Mouse (Mus musculus) thymus, adult 2 months (tissue): Measurements from ENCODE around the gene Hist1h4d. TPM values are rescaled to one million over a fixed set of nuclear protein-coding genes. Genes with fewer than 3 reads are reported as not detected.
A peak's percentile ranks its signal among the peaks of the same experiment; 100 is the strongest.
"Not testable (repeated sequence)": the region's sequence is repeated elsewhere in the genome, so short reads cannot be mapped to it uniquely, and the experiment has no call there.

Experiments
- DNase-seq: peaks from one replicate; pipeline ENCODE4 v3.0.0; 2021
- H3K27ac ChIP-seq: fragments of 200-500 bp; 2 replicates; pipeline ENCODE4 v1.5.1; 2012; ENCODE audit warnings: low read length, control low read depth; ENCODE audit not compliant: control insufficient read depth, insufficient read depth
- H3K27me3 ChIP-seq: fragments of 200-500 bp; 2 replicates; pipeline ENCODE4 v1.6.1; 2012; ENCODE audit warnings: mild to moderate bottlenecking, low read length, moderate library complexity, mixed read lengths; ENCODE audit not compliant: control insufficient read depth, insufficient read depth
- H3K36me3 ChIP-seq: fragments of 200-500 bp; 2 replicates; pipeline ENCODE4 v1.6.1; 2012; ENCODE audit warnings: mild to moderate bottlenecking, low read length, moderate library complexity; ENCODE audit not compliant: control insufficient read depth, insufficient read depth
- H3K4me1 ChIP-seq: fragments of 200-500 bp; replicated peaks from 2 replicates; pipeline ENCODE4 v1.6.1; 2012; ENCODE audit warnings: low read length; ENCODE audit not compliant: control insufficient read depth, insufficient read depth
- H3K4me3 ChIP-seq: fragments of 200-500 bp; 2 replicates; pipeline ENCODE4 v1.5.1; 2012; ENCODE audit warnings: mild to moderate bottlenecking, low read length, control low read depth, moderate library complexity; ENCODE audit not compliant: control insufficient read depth, insufficient read depth
- CTCF ChIP-seq: fragments of 200-500 bp; IDR thresholded peaks from 2 replicates; pipeline ENCODE4 v1.5.1; 2012; ENCODE audit warnings: mild to moderate bottlenecking, control low read depth, low read length, moderate library complexity, borderline replicate concordance; ENCODE audit not compliant: control insufficient read depth, poor library complexity, insufficient read depth; ENCODE audit errors: extremely low read depth
- POLR2A ChIP-seq: fragments of 200-500 bp; IDR thresholded peaks from 2 replicates; pipeline ENCODE4 v1.6.1; 2012; ENCODE audit warnings: mild to moderate bottlenecking, low read length, control low read depth, moderate library complexity; ENCODE audit not compliant: control insufficient read depth, poor library complexity, insufficient read depth; ENCODE audit errors: extremely low read depth
- WGBS: fragments of 180-500 bp; shearing (Covaris S2); methylation state at CpG from one replicate; pipeline ENCODE4 v1.1.7; 2018; 5-methylcytosine and 5-hydroxymethylcytosine counted together
- polyA plus RNA-seq: library from polyadenylated mRNA; depleted of rRNA; stranded (reverse); fragments of >200 nt; gene quantifications from 2 replicates; pipeline ENCODE4 v1.2.3, GENCODE M21; 2012

Gene Hist1h4d
- polyA plus RNA-seq, 1 experiment, result 115 TPM

- 0% methylated on average over 21 of the region's 21 CpGs for WGBS
- no peaks in the 10 kb centered on the region for H3K36me3 ChIP-seq
- DNase-seq, result peak; percentile 71
- H3K27me3 ChIP-seq, result no peaks in the 10 kb centered on the region
- TF ChIP-seq CTCF, result no peak
- TF ChIP-seq POLR2A, result no peak
- peaks cover 11% of the 10 kb centered on the region for H3K4me1 ChIP-seq
- peak overlapping the region; percentile 62 for H3K4me3 ChIP-seq
- peak overlapping the region; percentile 99 for H3K27ac ChIP-seq
These were observed 3.6 kb downstream of the Hist1h4d start for GRCm38 (mm10) chr13:23585029-23585441.

GRCm38 (mm10) chr13:23585442-23586098 lies 4.2 kb downstream of the Hist1h4d start:
- DNase-seq, result peak; percentile 75
- H3K27me3 ChIP-seq, H3K36me3 ChIP-seq: not testable (repeated sequence)
- Histone ChIP-seq H3K4me3 (peak overlapping the region; percentile 62), H3K4me1 (peaks cover 11% of the 10 kb centered on the region), H3K27ac (peak overlapping the region; percentile 99)
- peak; percentile 86 for TF ChIP-seq POLR2A
- under 1% methylated on average over 34 of the region's 36 CpGs for WGBS

- 4% methylated on average over 22 of the region's 22 CpGs for WGBS
- no peak for DNase-seq
- H3K27me3 ChIP-seq, result no peaks in the 10 kb centered on the region
- H3K4me3 ChIP-seq, result 0 out of 2 replicates have a peak overlapping the region, but pooled peaks have one; percentile 5
- H3K4me1 ChIP-seq, result peaks cover 11% of the 10 kb centered on the region
- peak overlapping the region; percentile 42 for H3K27ac ChIP-seq
- no peaks in the 10 kb centered on the region for H3K36me3 ChIP-seq
- no peak for TF ChIP-seq CTCF
- no peak for TF ChIP-seq POLR2A
These were observed 4.9 kb downstream of the Hist1h4d start for GRCm38 (mm10) chr13:23586099-23586939.

GRCm38 (mm10) chr13:23586940-23587225 lies 5.5 kb downstream of the Hist1h4d start:
- Histone ChIP-seq H3K36me3 (no peaks in the 10 kb centered on the region), H3K4me3 (no peak overlapping the region), H3K27ac (peak overlapping the region; percentile 42; the same call in 1 of the 2 replicates), H3K4me1 (peaks cover 8% of the 10 kb centered on the region), H3K27me3 (no peaks in the 10 kb centered on the region)
- 4% methylated on average over 1 of the region's 1 CpGs for WGBS
- TF ChIP-seq CTCF (no peak), POLR2A (no peak)
- DNase-seq, result no peak

- no peaks in the 10 kb centered on the region for H3K36me3 ChIP-seq
- no peaks in the 10 kb centered on the region for H3K27me3 ChIP-seq
- H3K4me3 ChIP-seq, result no peak overlapping the region
- no peak for TF ChIP-seq POLR2A
- no peak for TF ChIP-seq CTCF
- H3K27ac ChIP-seq, result no peak overlapping the region
- 96% methylated on average over 7 of the region's 7 CpGs for WGBS
- DNase-seq, result no peak
- peaks cover 5% of the 10 kb centered on the region for H3K4me1 ChIP-seq
These were observed 9.8 kb downstream of the Hist1h4d start for GRCm38 (mm10) chr13:23591206-23591605.

- DNase-seq, H3K27me3 ChIP-seq, H3K4me3 ChIP-seq, H3K27ac ChIP-seq, H3K36me3 ChIP-seq, H3K4me1 ChIP-seq: not testable (repeated sequence)
- WGBS, result 98% methylated on average over 7 of the region's 7 CpGs
These were observed 10.5 kb downstream of the Hist1h4d start for GRCm38 (mm10) chr13:23591886-23592285.

- peaks cover 2% of the 10 kb centered on the region for H3K4me1 ChIP-seq
- no peak overlapping the region for H3K27ac ChIP-seq
- TF ChIP-seq POLR2A, result no peak
- no peak for TF ChIP-seq CTCF
- H3K36me3 ChIP-seq, result no peaks in the 10 kb centered on the region
- no peaks in the 10 kb centered on the region for H3K27me3 ChIP-seq
- no peak overlapping the region for H3K4me3 ChIP-seq
- no peak for DNase-seq
- 76% methylated on average over 7 of the region's 7 CpGs for WGBS
These were observed 11.2 kb downstream of the Hist1h4d start for GRCm38 (mm10) chr13:23592614-23593013.
